Mouse (Mus musculus) ES-Bruce4 (cell line): ENCODE data around the gene Akap6. TPM values are rescaled to one million over a fixed set of nuclear protein-coding genes. Genes with fewer than 3 reads are reported as not detected.

Source experiments
- H3K27ac ChIP-seq: 2 replicates; pipeline ENCODE4 v1.5.1; 2012; ENCODE audit warnings: low read length, inconsistent platforms; ENCODE audit not compliant: insufficient read depth
- H3K27me3 ChIP-seq: 2 replicates; pipeline ENCODE4 v1.6.1; 2012; ENCODE audit warnings: mild to moderate bottlenecking, low read length, inconsistent platforms; ENCODE audit not compliant: control insufficient read depth, poor library complexity, insufficient read depth, severe bottlenecking
- H3K36me3 ChIP-seq: 2 replicates; pipeline ENCODE4 v1.6.1; 2012; ENCODE audit warnings: inconsistent platforms, mild to moderate bottlenecking, low read length, moderate library complexity; ENCODE audit not compliant: control insufficient read depth, poor library complexity, insufficient read depth, severe bottlenecking
- H3K4me1 ChIP-seq: one replicate; pipeline ENCODE4 v1.8.1; 2011; ENCODE audit warnings: low read length; ENCODE audit not compliant: control insufficient read depth, insufficient read depth
- H3K4me3 ChIP-seq: 2 replicates; pipeline ENCODE4 v1.5.1; 2011; ENCODE audit warnings: low read depth, mild to moderate bottlenecking, low read length
- H3K9ac ChIP-seq: 2 replicates; pipeline ENCODE4 v1.6.1; 2012; ENCODE audit warnings: low read depth, mild to moderate bottlenecking, inconsistent platforms; ENCODE audit not compliant: poor library complexity, severe bottlenecking
- H3K9me3 ChIP-seq: replicated peaks from 2 replicates; pipeline ENCODE4 v1.6.1; 2012; ENCODE audit warnings: mild to moderate bottlenecking, low read length, inconsistent platforms; ENCODE audit not compliant: control insufficient read depth, poor library complexity, insufficient read depth, severe bottlenecking
- CTCF ChIP-seq: IDR thresholded peaks from one replicate; pipeline ENCODE4 v1.8.1; 2011; ENCODE audit warnings: low read depth, low read length
- EP300 ChIP-seq: IDR thresholded peaks from 2 replicates; pipeline ENCODE4 v1.6.1; 2011; ENCODE audit warnings: low read depth, low read length; ENCODE audit not compliant: insufficient read depth
- POLR2A ChIP-seq: IDR thresholded peaks from one replicate; pipeline ENCODE4 v1.8.1; 2011; ENCODE audit warnings: low read length; ENCODE audit not compliant: insufficient read depth
- polyA plus RNA-seq: library from polyadenylated mRNA; stranded (reverse); fragments of >200 nt; gene quantifications from 2 replicates; pipeline ENCODE4 v1.2.4, GENCODE M21; 2011; ENCODE audit warnings: low read depth; ENCODE audit not compliant: missing spikeins, insufficient read depth, insufficient read length

Gene Akap6
- polyA plus RNA-seq, 1 experiment = 0.06 TPM

DNA sequence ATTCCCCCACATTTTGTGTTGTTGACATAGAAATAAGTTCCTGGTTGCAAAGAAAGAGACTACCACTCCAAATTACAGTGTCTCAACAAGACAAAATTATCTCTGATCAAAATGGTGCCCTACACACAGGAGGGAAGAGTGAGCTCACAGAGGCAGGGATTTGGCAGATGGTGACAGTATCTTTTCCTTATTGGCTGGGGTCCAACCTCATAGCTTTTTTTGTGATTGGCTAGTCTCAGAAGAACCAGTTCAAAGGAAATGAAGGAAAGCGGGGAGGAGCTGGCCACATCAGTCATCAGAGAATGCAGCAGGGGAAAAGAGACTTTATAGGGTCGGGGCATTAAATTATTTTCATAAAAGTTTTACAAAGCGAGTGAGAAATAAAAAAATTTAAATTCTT, 386.6 kb downstream of the Akap6 start:
- H3K4me3 ChIP-seq = no peak overlapping the region
- H3K4me1 ChIP-seq = no peaks in the 10 kb centered on the region
- H3K27me3 ChIP-seq = no peaks in the 10 kb centered on the region
- no peak overlapping the region for H3K9ac ChIP-seq
- H3K9me3 ChIP-seq = no peaks in the 10 kb centered on the region
- TF ChIP-seq CTCF = no peak
- no peak for TF ChIP-seq EP300
- no peak for TF ChIP-seq POLR2A
- no peak overlapping the region for H3K27ac ChIP-seq
- no peaks in the 10 kb centered on the region for H3K36me3 ChIP-seq

DNA sequence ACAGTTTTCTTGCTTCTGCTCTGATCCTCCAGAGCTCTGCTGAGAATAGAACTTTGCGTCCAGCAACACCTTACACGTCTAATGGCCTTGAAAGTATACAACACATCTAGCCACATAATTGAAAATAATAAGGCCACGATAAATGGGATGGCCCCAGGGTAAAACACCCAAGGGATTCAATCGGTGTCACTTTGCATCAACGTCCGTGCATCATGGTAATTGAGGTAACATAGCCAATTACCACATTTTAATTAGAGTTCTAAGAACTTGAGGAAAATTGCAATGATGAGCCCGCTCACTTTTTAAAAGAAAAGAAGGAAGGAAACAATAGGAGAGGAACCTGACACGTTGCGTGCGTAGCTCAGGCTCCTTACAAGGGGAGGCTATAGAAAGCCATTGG, 413.1 kb downstream of the Akap6 start:
- Histone ChIP-seq H3K27ac (no peak overlapping the region), H3K9ac (no peak overlapping the region), H3K36me3 (no peaks in the 10 kb centered on the region), H3K4me3 (no peak overlapping the region), H3K27me3 (no peaks in the 10 kb centered on the region), H3K9me3 (no peaks in the 10 kb centered on the region), H3K4me1 (no peaks in the 10 kb centered on the region)
- no peak for TF ChIP-seq POLR2A
- TF ChIP-seq EP300 = no peak
- no peak for TF ChIP-seq CTCF

DNA sequence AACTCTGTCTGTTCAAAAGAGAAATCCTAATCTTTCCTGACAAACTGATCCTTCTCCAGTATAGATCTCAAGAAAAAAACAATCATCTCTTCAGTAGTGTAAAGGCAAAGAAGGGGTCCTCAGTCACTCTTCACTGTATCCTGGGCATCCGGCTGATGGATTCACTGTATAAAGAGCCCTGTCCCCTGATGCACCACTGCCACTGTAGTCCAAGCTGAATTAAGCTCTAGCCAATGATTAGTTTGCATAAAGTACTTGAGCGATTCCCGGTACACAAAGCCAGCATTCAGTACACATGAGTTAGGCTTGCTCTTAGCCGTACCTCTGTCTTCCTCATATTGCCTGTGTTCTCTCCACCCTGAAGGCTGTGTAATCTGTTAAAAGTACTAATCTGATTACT, 420.2 kb downstream of the Akap6 start:
- Histone ChIP-seq H3K4me3 (no peak overlapping the region), H3K9me3 (no peaks in the 10 kb centered on the region), H3K27ac (no peak overlapping the region), H3K27me3 (no peaks in the 10 kb centered on the region), H3K9ac (no peak overlapping the region), H3K4me1 (no peaks in the 10 kb centered on the region), H3K36me3 (no peaks in the 10 kb centered on the region)
- TF ChIP-seq EP300 (no peak), POLR2A (no peak), CTCF (no peak)

DNA sequence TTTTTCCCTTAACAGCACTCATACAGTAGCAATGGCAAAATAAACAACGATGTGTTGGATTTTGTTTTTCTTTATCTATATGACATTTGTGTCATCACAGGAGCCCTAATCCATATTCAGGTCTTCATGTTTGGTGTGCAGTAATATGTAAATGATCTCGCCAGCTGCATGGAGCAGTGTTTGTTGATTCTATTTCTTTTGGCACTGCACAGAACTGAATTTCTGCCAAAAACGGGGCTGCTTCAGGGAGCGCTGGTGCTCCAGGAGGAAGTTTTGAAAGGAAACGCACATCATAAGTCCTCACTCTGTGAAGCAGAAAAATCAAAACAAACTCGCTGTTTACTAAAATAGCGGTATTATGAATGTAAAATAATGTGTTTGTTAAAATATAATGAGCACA, 424.9 kb downstream of the Akap6 start:
- H3K27ac ChIP-seq = no peak overlapping the region
- H3K4me3 ChIP-seq = no peak overlapping the region
- no peak for TF ChIP-seq EP300
- TF ChIP-seq POLR2A = no peak
- no peak for TF ChIP-seq CTCF

DNA sequence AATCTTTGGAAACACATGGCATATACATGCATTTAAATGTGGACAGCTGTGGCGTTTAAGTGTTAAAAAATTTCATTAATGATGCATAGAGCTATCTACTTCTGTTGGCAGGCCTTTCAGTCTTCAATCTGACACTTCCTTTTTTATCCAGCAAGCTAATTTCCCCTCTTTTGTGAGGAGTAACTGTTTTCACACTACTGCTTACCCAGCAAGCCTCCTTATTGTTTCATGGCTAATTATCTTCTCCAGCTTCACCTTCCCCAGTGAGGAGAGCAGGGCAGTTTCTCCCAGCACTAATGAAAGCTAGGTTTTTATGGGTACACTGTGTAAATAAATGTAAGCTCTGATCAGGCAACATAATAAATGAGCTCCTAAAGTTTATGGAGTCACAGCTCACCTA, 425.5 kb downstream of the Akap6 start:
- TF ChIP-seq EP300 (no peak), POLR2A (no peak), CTCF (no peak)
- H3K4me3 ChIP-seq = no peak overlapping the region
- H3K9me3 ChIP-seq = no peaks in the 10 kb centered on the region
- no peaks in the 10 kb centered on the region for H3K36me3 ChIP-seq
- no peak overlapping the region for H3K9ac ChIP-seq
- H3K4me1 ChIP-seq = no peaks in the 10 kb centered on the region
- no peak overlapping the region for H3K27ac ChIP-seq
- no peaks in the 10 kb centered on the region for H3K27me3 ChIP-seq

More for the DNA sequence above, 424.9 kb downstream of the Akap6 start:
- Histone ChIP-seq H3K9me3 (no peaks in the 10 kb centered on the region), H3K36me3 (no peaks in the 10 kb centered on the region), H3K4me1 (no peaks in the 10 kb centered on the region), H3K27me3 (no peaks in the 10 kb centered on the region), H3K9ac (no peak overlapping the region)

DNA sequence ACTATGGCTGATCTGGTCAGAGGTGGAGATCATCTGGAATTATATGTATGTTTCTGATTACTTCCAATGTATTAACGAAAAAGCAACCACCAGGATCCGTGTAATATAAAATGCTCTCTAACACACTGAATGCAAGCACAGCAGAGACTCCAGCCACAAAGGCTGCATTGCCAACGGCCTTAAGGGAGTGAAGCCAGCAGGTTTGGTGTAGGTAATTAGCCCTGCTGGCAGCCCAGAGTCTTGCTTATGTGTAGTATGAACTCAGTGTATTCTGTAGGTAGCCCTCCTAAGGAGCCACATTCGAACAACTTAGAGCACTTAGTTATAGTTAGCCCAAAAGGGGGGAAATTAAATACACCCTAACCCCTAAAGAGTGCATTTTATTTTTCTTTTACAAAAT, 426.1 kb downstream of the Akap6 start:
- no peak for TF ChIP-seq CTCF
- no peak for TF ChIP-seq POLR2A
- TF ChIP-seq EP300 = no peak
- H3K4me3 ChIP-seq = no peak overlapping the region
- no peak overlapping the region for H3K27ac ChIP-seq
- no peaks in the 10 kb centered on the region for H3K9me3 ChIP-seq
- no peaks in the 10 kb centered on the region for H3K27me3 ChIP-seq
- no peaks in the 10 kb centered on the region for H3K36me3 ChIP-seq
- no peaks in the 10 kb centered on the region for H3K4me1 ChIP-seq
- no peak overlapping the region for H3K9ac ChIP-seq
